In the genomic region with DNA sequence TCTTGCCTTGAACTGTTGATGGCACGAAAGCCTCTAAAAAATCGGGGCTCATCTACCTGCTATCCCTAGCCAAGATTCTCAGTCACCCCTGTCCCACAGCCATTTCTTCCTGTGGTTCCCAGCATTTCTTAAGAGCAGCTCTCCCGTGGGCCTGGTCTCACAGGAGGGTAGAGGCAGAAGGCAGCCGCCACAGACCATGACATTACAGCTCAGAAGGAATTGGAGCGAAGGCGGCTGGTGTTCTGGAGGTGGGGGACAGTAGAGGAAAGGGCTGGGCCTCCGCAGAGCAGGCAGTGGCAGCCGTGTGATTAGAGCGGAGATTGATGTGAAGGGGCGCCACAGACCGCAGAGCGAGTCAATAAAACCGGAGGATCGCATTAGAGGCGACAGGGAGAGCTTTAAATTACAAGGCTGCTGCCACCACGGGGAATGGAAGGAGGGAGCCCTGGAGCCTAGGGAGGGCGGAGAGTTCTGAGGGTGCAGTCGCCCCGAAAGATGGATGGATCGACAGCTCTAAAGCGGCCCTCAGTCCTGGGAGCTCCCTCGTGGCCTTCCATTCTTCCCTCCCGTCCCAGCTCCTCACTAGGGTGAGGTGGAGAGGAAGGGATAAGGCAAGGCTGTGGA, we compare ENCODE assay signal across 8 mouse cellular contexts. TPM values are rescaled to one million over a fixed set of nuclear protein-coding genes. Genes with fewer than 3 reads are reported as not detected.
A peak's percentile ranks its signal among the peaks of the same experiment; 100 is the strongest.
DNase-seq lines count a peak whose midpoint lies in the region; ATAC-seq and TF ChIP-seq lines count a peak whose summit lies in the region.

No protein-coding gene starts in this region.

- peaks cover 16 to 28% of the 10 kb centered on the region in 2 experiments for H3K4me1 ChIP-seq in ES-E14 (ENCODE audit: control insufficient read depth in 2 of 2, insufficient read depth in 2 of 2, low read length in 2 of 2, poor library complexity in 1 of 2)
- peaks cover 35% of the 10 kb centered on the region for H3K4me1 ChIP-seq in hindbrain, embryonic 10.5 days (replicated peaks)

- H3K9me3 ChIP-seq in ES-E14 (ENCODE audit: control insufficient read depth, insufficient read depth, low read depth, low read length): no peaks in the 10 kb centered on the region
- no peaks in the 10 kb centered on the region for H3K9me3 ChIP-seq in hindbrain, embryonic 10.5 days

- peak; percentile 50 for DNase-seq in cerebellum, adult 9-11 months
- no peak for DNase-seq in cerebellum, postnatal 4 days (ENCODE audit: low spot score in 2 of 2)
- no peak for DNase-seq in ES-E14 (ENCODE audit: low read depth, low spot score)
- peak; percentile 36 for DNase-seq in hindbrain, embryonic 10.5 days (ENCODE audit: low spot score)
- DNase-seq in adrenal gland, adult 8-10 months: no peak
- DNase-seq in frontal cortex, adult 2 months (ENCODE audit: extremely low spot score in 1 of 2, low spot score in 1 of 2): no peak
- DNase-seq in lung, postnatal 4 days: no peak

- H3K36me3 ChIP-seq in ES-E14 (ENCODE audit: control insufficient read depth, insufficient read depth, low read length, poor library complexity, severe bottlenecking): peaks cover 13% of the 10 kb centered on the region
- H3K36me3 ChIP-seq in hindbrain, embryonic 10.5 days: peaks cover 17% of the 10 kb centered on the region

- H3K9ac ChIP-seq in ES-E14 (ENCODE audit: insufficient read depth, low read depth, low read length, poor library complexity, severe bottlenecking): peak overlapping the region; percentile 74

- peak; percentile 24; the same call in 1 of the 2 replicates for ATAC-seq in megakaryocyte-erythroid progenitor cell, adult 5-6 weeks (replicated peaks; ENCODE audit: low FRiP score, low TSS enrichment, poor library complexity, severe bottlenecking)

- peak overlapping the region; percentile 93 for H3K27ac ChIP-seq in ES-E14 (ENCODE audit: insufficient read depth, low read depth, low read length, poor library complexity, severe bottlenecking)
- H3K27ac ChIP-seq in hindbrain, embryonic 10.5 days: peak overlapping the region; percentile 66

- peak overlapping the region; percentile 52 to 65 for H3K4me3 ChIP-seq in ES-E14 (ENCODE audit: insufficient read depth in 1 of 2, low read depth in 1 of 2, low read length in 2 of 2, poor library complexity in 1 of 2, severe bottlenecking in 1 of 2)
- peak overlapping the region; percentile 38 for H3K4me3 ChIP-seq in hindbrain, embryonic 10.5 days

- in situ Hi-C loops in ES-E14 (cut with MboI; ENCODE audit: low sequenced_read_pairs in 2 of 2, unreplicated experiment in 2 of 2): no loop called here

- WGBS in hindbrain, embryonic 10.5 days: 4% methylated on average over 23 of the region's 23 CpGs

- H3K27me3 ChIP-seq in hindbrain, embryonic 10.5 days (ENCODE audit: insufficient read depth, poor library complexity, severe bottlenecking): peaks cover 27% of the 10 kb centered on the region

TF ChIP-seq in ES-E14, 5 proteins besides CTCF, POLR2A, EP300 and RAD21:
- TF ChIP-seq MAFK (IDR thresholded peaks at IDR 0.05; ENCODE audit: insufficient read depth, low read depth, low read length) (no peak), CHD2 (IDR thresholded peaks at IDR 0.05; ENCODE audit: low read depth, low read length) (no peak), ZC3H11A (IDR thresholded peaks at IDR 0.05; ENCODE audit: borderline replicate concordance, low read depth, low read length) (no peak), ZNF384 (IDR thresholded peaks at IDR 0.05; ENCODE audit: low read depth, low read length) (no peak), HCFC1 (IDR thresholded peaks at IDR 0.05; ENCODE audit: borderline replicate concordance, insufficient read depth, low read length) (no peak)

RNA-seq across cellular contexts. Expression of a gene that starts 13.6 kb away (rescaled TPM):
- 9.4 and 12.4 TPM in 2 replicates for total RNA-seq in ES-E14 (2012; rRNA removed)
- polyA plus RNA-seq in hindbrain, embryonic 10.5 days (2016; fragmentation: Nextera tagmentation; extraction: Ambion mirVana): 8.8 and 17.7 TPM in 2 replicates
- 5.6 and 7.8 TPM in 2 replicates for total RNA-seq in megakaryocyte-erythroid progenitor cell, adult 5-6 weeks (2014; fragmentation: Nextera tagmentation)
- 0.19 and 1.4 TPM in 2 replicates for total RNA-seq in megakaryocyte-erythroid progenitor cell, adult 5-6 weeks (2017)
- total RNA-seq in adrenal gland, adult 8-10 months (2022): 10 to 100 TPM in 2 of 4 experiments, 1 to 10 TPM in 2; 6.9 to 17.8 (median 11.7) TPM
- 13.4 and 15.0 TPM in 2 replicates for polyA plus RNA-seq in frontal cortex, adult 2 months (2012; rRNA removed)

RNA-seq across cellular contexts. Expression of a gene that starts 16.1 kb away (rescaled TPM):
- total RNA-seq in ES-E14 (2012; rRNA removed): 7.9 and 11.9 TPM in 2 replicates
- polyA plus RNA-seq in hindbrain, embryonic 10.5 days (2016; fragmentation: Nextera tagmentation; extraction: Ambion mirVana): 24.4 and 26.1 TPM in 2 replicates
- total RNA-seq in megakaryocyte-erythroid progenitor cell, adult 5-6 weeks (2014; fragmentation: Nextera tagmentation): 9.2 and 10.4 TPM in 2 replicates
- 5.1 and 6.4 TPM in 2 replicates for total RNA-seq in megakaryocyte-erythroid progenitor cell, adult 5-6 weeks (2017)
- 10 to 100 TPM; 16.1 to 22.6 (median 21.0) TPM for total RNA-seq in adrenal gland, adult 8-10 months (2022)
- 14.4 and 15.5 TPM in 2 replicates for polyA plus RNA-seq in frontal cortex, adult 2 months (2012; rRNA removed)

RNA-seq across cellular contexts. Expression of a gene that starts 27.9 kb away (rescaled TPM):
- total RNA-seq in ES-E14 (2012; rRNA removed): 5.9 and 14.1 TPM in 2 replicates
- 14.5 and 16.3 TPM in 2 replicates for polyA plus RNA-seq in hindbrain, embryonic 10.5 days (2016; fragmentation: Nextera tagmentation; extraction: Ambion mirVana)
- 66.7 and 109 TPM in 2 replicates for total RNA-seq in megakaryocyte-erythroid progenitor cell, adult 5-6 weeks (2014; fragmentation: Nextera tagmentation)
- 13.3 and 27.0 TPM in 2 replicates for total RNA-seq in megakaryocyte-erythroid progenitor cell, adult 5-6 weeks (2017)
- total RNA-seq in adrenal gland, adult 8-10 months (2022): 10 to 100 TPM; 24.5 to 29.3 (median 26.0) TPM
- 15.5 and 18.3 TPM in 2 replicates for polyA plus RNA-seq in frontal cortex, adult 2 months (2012; rRNA removed)

RNA-seq across cellular contexts. Expression of a gene that starts 38.3 kb away (rescaled TPM):
- total RNA-seq in ES-E14 (2012; rRNA removed): 1.7 and 3.8 TPM in 2 replicates
- polyA plus RNA-seq in hindbrain, embryonic 10.5 days (2016; fragmentation: Nextera tagmentation; extraction: Ambion mirVana): 0.75 and 1.7 TPM in 2 replicates
- not detected in 2 replicates for total RNA-seq in megakaryocyte-erythroid progenitor cell, adult 5-6 weeks (2014; fragmentation: Nextera tagmentation)
- total RNA-seq in megakaryocyte-erythroid progenitor cell, adult 5-6 weeks (2017): 0.05 TPM in 1 of 2 replicates, not detected in the other
- 1 to 10 TPM; 3.3 to 6.9 (median 5.3) TPM for total RNA-seq in adrenal gland, adult 8-10 months (2022)
- polyA plus RNA-seq in frontal cortex, adult 2 months (2012; rRNA removed): 228 and 231 TPM in 2 replicates

Comparison
In these comparisons a context has a peak if more than half of its experiments do, and no peak if none do; other contexts are left out.
1. DNase-seq: peak in cerebellum, adult 9-11 months (single experiment) and hindbrain, embryonic 10.5 days (single experiment); none in cerebellum, postnatal 4 days (0 of 2), ES-E14 (single experiment), adrenal gland, adult 8-10 months (single experiment), frontal cortex, adult 2 months (0 of 2) and lung, postnatal 4 days (0 of 2).